Mouse (Mus musculus) liver, postnatal 0 days (tissue): ENCODE data around the gene Rere. TPM values are rescaled to one million over a fixed set of nuclear protein-coding genes. Genes with fewer than 3 reads are reported as not detected.
"Not testable (repeated sequence)": the region's sequence is repeated elsewhere in the genome, so short reads cannot be mapped to it uniquely, and the experiment has no call there.

ENCODE experiments used
- ATAC-seq: fragments of 200-750 bp; cut with Nextera tagmentation; 2 replicates; pipeline ENCODE4 v1.8.0; 2017; ENCODE audit warnings: mild to moderate bottlenecking, moderate library complexity
- DNase-seq: peaks from one replicate; pipeline ENCODE4 v3.0.0-alpha.2; 2016
- H3K27ac ChIP-seq: fragments of 300-500 bp; sonication (generic); 2 replicates; pipeline ENCODE4 v1.5.1; 2014; ENCODE audit warnings: antibody characterized with exemption, moderate library complexity, mild to moderate bottlenecking, low read depth
- H3K27me3 ChIP-seq: fragments of 300-500 bp; sonication (generic); 2 replicates; pipeline ENCODE4 v1.6.1; 2014; ENCODE audit warnings: low read length, control low read depth, mixed read lengths; ENCODE audit not compliant: insufficient read depth
- H3K36me3 ChIP-seq: fragments of 300-500 bp; sonication (generic); replicated peaks from 2 replicates; pipeline ENCODE4 v1.6.1; 2014; ENCODE audit warnings: mild to moderate bottlenecking, control low read depth, low read length, moderate library complexity, mixed read lengths; ENCODE audit not compliant: insufficient read depth
- H3K4me1 ChIP-seq: fragments of 300-500 bp; sonication (generic); 2 replicates; pipeline ENCODE4 v1.6.1; 2014; ENCODE audit warnings: antibody characterized with exemption, mild to moderate bottlenecking, control low read depth; ENCODE audit not compliant: insufficient read depth
- H3K4me2 ChIP-seq: fragments of 300-500 bp; sonication (generic); 2 replicates; pipeline ENCODE4 v1.6.1; 2014; ENCODE audit warnings: low read depth, mild to moderate bottlenecking, low read length, moderate library complexity, mixed read lengths
- H3K4me3 ChIP-seq: fragments of 300-500 bp; sonication (generic); 2 replicates; pipeline ENCODE4 v1.5.1; 2014; ENCODE audit warnings: low read depth, low read length
- H3K9ac ChIP-seq: fragments of 300-500 bp; sonication (generic); replicated peaks from 2 replicates; pipeline ENCODE4 v1.6.1; 2014; ENCODE audit warnings: mild to moderate bottlenecking, moderate library complexity
- H3K9me3 ChIP-seq: fragments of 300-500 bp; sonication (generic); 2 replicates; pipeline ENCODE4 v1.6.1; 2016; ENCODE audit warnings: mild to moderate bottlenecking, control low read depth, low read length, mixed read lengths
- CTCF ChIP-seq: sonication (generic); IDR thresholded peaks from 2 replicates; pipeline ENCODE4 v1.5.1; 2016; ENCODE audit warnings: antibody characterized with exemption, low read depth
- EP300 ChIP-seq: IDR thresholded peaks from 2 replicates; pipeline ENCODE4 v1.6.1; 2016; ENCODE audit warnings: antibody characterized with exemption, low read depth, mild to moderate bottlenecking
- WGBS: fragments of 180-500 bp; shearing (Covaris S2); extraction: QIAGEN DNeasy Blood & Tissue Kit; methylation state at CpG from one replicate; pipeline ENCODE4 v1.1.7; 2014; ENCODE audit not compliant: insufficient replicate concordance; 5-methylcytosine and 5-hydroxymethylcytosine counted together
- polyA plus RNA-seq: library from polyadenylated mRNA; unstranded; fragments of >200 nt; fragmentation: Nextera tagmentation; extraction: Ambion mirVana; gene quantifications from 2 replicates; pipeline ENCODE4 v1.2.1, GENCODE M21; 2015

Gene Rere
- polyA plus RNA-seq, 1 experiment from 2014 or later, result 4.3 TPM

GRCm38 (mm10) chr4:150286980-150287379, 5.5 kb downstream of the Rere start:
- WGBS, result 82% methylated on average over 8 of the region's 8 CpGs
- no peak for DNase-seq
- no peaks in the 10 kb centered on the region for H3K36me3 ChIP-seq
- TF ChIP-seq EP300 (no peak), CTCF (no peak)
- H3K4me3 ChIP-seq, result no peak overlapping the region
- no peak overlapping the region for H3K9ac ChIP-seq
- no peak for ATAC-seq
- no peak overlapping the region for H3K27ac ChIP-seq
- H3K4me1 ChIP-seq, result peaks cover 13% of the 10 kb centered on the region
- no peaks in the 10 kb centered on the region for H3K27me3 ChIP-seq
- no peak overlapping the region for H3K4me2 ChIP-seq
- H3K9me3 ChIP-seq, result no peaks in the 10 kb centered on the region

GRCm38 (mm10) chr4:150287463-150287862, 6.0 kb downstream of the Rere start:
- peaks cover 10% of the 10 kb centered on the region for H3K4me1 ChIP-seq
- DNase-seq, H3K27me3 ChIP-seq, H3K4me2 ChIP-seq, H3K4me3 ChIP-seq, H3K36me3 ChIP-seq, H3K9ac ChIP-seq, H3K27ac ChIP-seq, ATAC-seq, H3K9me3 ChIP-seq: not testable (repeated sequence)
- 74% methylated on average over 1 of the region's 1 CpGs for WGBS

GRCm38 (mm10) chr4:150291900-150292299, 10.5 kb downstream of the Rere start:
- Histone ChIP-seq H3K9ac (no peak overlapping the region), H3K9me3 (no peaks in the 10 kb centered on the region), H3K4me1 (no peaks in the 10 kb centered on the region), H3K4me3 (no peak overlapping the region), H3K36me3 (no peaks in the 10 kb centered on the region), H3K27ac (no peak overlapping the region), H3K27me3 (no peaks in the 10 kb centered on the region), H3K4me2 (no peak overlapping the region)
- no peak for DNase-seq
- ATAC-seq, result no peak
- WGBS, result 92% methylated on average over 3 of the region's 3 CpGs
- TF ChIP-seq EP300 (no peak), CTCF (peak; percentile 33; the same call in 1 of the 2 replicates)

GRCm38 (mm10) chr4:150294870-150295269, 13.4 kb downstream of the Rere start:
- WGBS, result 84% methylated on average over 7 of the region's 7 CpGs

GRCm38 (mm10) chr4:150295966-150296365, 14.5 kb downstream of the Rere start:
- DNase-seq, result no peak
- TF ChIP-seq EP300 (no peak), CTCF (peak; percentile 35)
- Histone ChIP-seq H3K27ac (no peak overlapping the region), H3K4me2 (no peak overlapping the region), H3K9ac (no peak overlapping the region), H3K4me1 (no peaks in the 10 kb centered on the region), H3K4me3 (no peak overlapping the region), H3K9me3 (no peaks in the 10 kb centered on the region), H3K27me3 (no peaks in the 10 kb centered on the region), H3K36me3 (no peaks in the 10 kb centered on the region)
- WGBS, result 92% methylated on average over 7 of the region's 7 CpGs
- ATAC-seq, result no peak

More at GRCm38 (mm10) chr4:150294870-150295269, 13.4 kb downstream of the Rere start:
- Histone ChIP-seq H3K9me3 (no peaks in the 10 kb centered on the region), H3K36me3 (no peaks in the 10 kb centered on the region), H3K4me1 (no peaks in the 10 kb centered on the region), H3K27me3 (no peaks in the 10 kb centered on the region), H3K4me3 (no peak overlapping the region), H3K9ac (no peak overlapping the region), H3K27ac (no peak overlapping the region), H3K4me2 (no peak overlapping the region)
- no peak for TF ChIP-seq EP300
- no peak for TF ChIP-seq CTCF
- ATAC-seq (no peak), DNase-seq (no peak)

- peak; percentile 23; the same call in 1 of the 2 replicates for ATAC-seq
Observed at GRCm38 (mm10) chr4:150302726-150303125, 21.3 kb downstream of the Rere start.

GRCm38 (mm10) chr4:150306701-150307100, 25.3 kb downstream of the Rere start:
- 60% methylated on average over 2 of the region's 2 CpGs for WGBS
- ATAC-seq, result no peak
- H3K27ac ChIP-seq, result no peak overlapping the region

More at GRCm38 (mm10) chr4:150302726-150303125, 21.3 kb downstream of the Rere start:
- WGBS, result 65% methylated on average over 8 of the region's 8 CpGs
- no peak overlapping the region for H3K4me3 ChIP-seq
- H3K27ac ChIP-seq, result no peak overlapping the region
- H3K9ac ChIP-seq, result no peak overlapping the region
- no peak overlapping the region for H3K4me2 ChIP-seq
- H3K27me3 ChIP-seq, result no peaks in the 10 kb centered on the region
- no peaks in the 10 kb centered on the region for H3K36me3 ChIP-seq
- no peak for DNase-seq
- no peaks in the 10 kb centered on the region for H3K9me3 ChIP-seq
- TF ChIP-seq EP300, result no peak
- peaks cover 4% of the 10 kb centered on the region; the same call in 1 of the 2 replicates for H3K4me1 ChIP-seq

More at GRCm38 (mm10) chr4:150306701-150307100, 25.3 kb downstream of the Rere start:
- TF ChIP-seq EP300 (no peak), CTCF (no peak)
- Histone ChIP-seq H3K9me3 (no peaks in the 10 kb centered on the region), H3K4me3 (no peak overlapping the region), H3K4me1 (peaks cover 4% of the 10 kb centered on the region; the same call in 1 of the 2 replicates), H3K4me2 (no peak overlapping the region), H3K9ac (no peak overlapping the region), H3K27me3 (no peaks in the 10 kb centered on the region), H3K36me3 (no peaks in the 10 kb centered on the region)
- DNase-seq, result no peak
